27 mouse cellular contexts compared by ENCODE assay signal in the genomic region with DNA sequence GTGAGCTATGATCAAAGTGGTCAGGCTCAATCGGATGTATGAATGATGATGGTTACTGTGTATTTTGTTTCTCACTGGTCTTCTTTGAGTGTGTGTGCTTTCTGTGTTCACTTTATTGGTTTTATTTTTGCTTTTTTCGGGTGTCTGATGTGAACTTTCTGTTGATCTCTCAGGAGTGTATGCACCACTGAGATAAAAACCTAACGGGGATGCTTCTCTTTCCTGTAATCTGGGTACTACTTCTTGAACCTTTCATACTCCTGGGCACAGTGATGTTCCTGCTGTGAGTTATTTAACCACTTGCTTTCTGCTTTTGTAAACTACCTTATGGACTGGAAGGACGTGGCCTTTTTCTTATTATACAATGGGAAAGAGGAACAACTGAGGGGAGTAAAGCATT.
DNase-seq lines count a peak whose midpoint lies in the region; ATAC-seq and TF ChIP-seq lines count a peak whose summit lies in the region.
"Had no signal": no experiment of that assay in that cellular context is flagged by ENCODE, and none has a peak within 500 bp of the region (broad histone marks: within the 10 kb centered on the region; RNA-seq: fewer than 3 reads in every experiment).

No protein-coding gene starts in this region.

- TF ChIP-seq CTCF in liver, postnatal 0 days (IDR thresholded peaks at IDR 0.05; ENCODE audit: low read depth), result no peak

- 41% methylated on average over 4 of the region's 4 CpGs for WGBS in liver, embryonic 12.5 days (ENCODE audit: insufficient replicate concordance)
- 44% methylated on average over 4 of the region's 4 CpGs for WGBS in liver, embryonic 15.5 days (ENCODE audit: insufficient replicate concordance)
- whole genome bisulfite sequencing in liver, postnatal 0 days (ENCODE audit: insufficient replicate concordance), result 59% methylated on average over 4 of the region's 4 CpGs
- WGBS in forebrain, embryonic 16.5 days, result 61% methylated on average over 4 of the region's 4 CpGs

- H3K27ac ChIP-seq in liver, embryonic 12.5 days, result no peak overlapping the region
- no peak overlapping the region for H3K27ac ChIP-seq in liver, embryonic 15.5 days (replicated peaks)
- H3K27ac ChIP-seq in liver, postnatal 0 days (ENCODE audit: low read depth), result no peak overlapping the region
- no peak overlapping the region for H3K27ac ChIP-seq in forebrain, embryonic 16.5 days (ENCODE audit: low read length)
- H3K27ac ChIP-seq: embryonic facial prominence, embryonic 13.5 days; embryonic facial prominence, embryonic 15.5 days; forebrain, embryonic 13.5 days; forebrain, embryonic 15.5 days had no signal

- 0 out of 2 replicates have a peak, but pooled peaks cover 12% of the 10 kb centered on the region for H3K4me1 ChIP-seq in liver, embryonic 12.5 days
- 0 out of 2 replicates have a peak, but pooled peaks cover 10% of the 10 kb centered on the region for H3K4me1 ChIP-seq in liver, embryonic 15.5 days (replicated peaks)
- H3K4me1 ChIP-seq in liver, postnatal 0 days (ENCODE audit: insufficient read depth), result no peaks in the 10 kb centered on the region
- no peaks in the 10 kb centered on the region for H3K4me1 ChIP-seq in forebrain, embryonic 16.5 days (replicated peaks; ENCODE audit: control insufficient read depth, insufficient read depth, low read length)
- H3K4me1 ChIP-seq: embryonic facial prominence, embryonic 13.5 days; embryonic facial prominence, embryonic 15.5 days; forebrain, embryonic 13.5 days; forebrain, embryonic 15.5 days had no signal

- H3K4me2 ChIP-seq in liver, embryonic 12.5 days, result no peak overlapping the region
- no peak overlapping the region for H3K4me2 ChIP-seq in liver, embryonic 15.5 days
- H3K4me2 ChIP-seq in liver, postnatal 0 days (ENCODE audit: low read depth, low read length), result no peak overlapping the region
- H3K4me2 ChIP-seq in forebrain, embryonic 16.5 days (ENCODE audit: low read length), result no peak overlapping the region
- H3K4me2 ChIP-seq: embryonic facial prominence, embryonic 13.5 days; embryonic facial prominence, embryonic 15.5 days; forebrain, embryonic 13.5 days; forebrain, embryonic 15.5 days had no signal

- no peak overlapping the region for H3K9ac ChIP-seq in liver, embryonic 12.5 days
- no peak overlapping the region for H3K9ac ChIP-seq in liver, embryonic 15.5 days
- H3K9ac ChIP-seq in liver, postnatal 0 days (replicated peaks), result no peak overlapping the region
- no peak overlapping the region for H3K9ac ChIP-seq in forebrain, embryonic 16.5 days (replicated peaks; ENCODE audit: low read depth, low read length)
- H3K9ac ChIP-seq: embryonic facial prominence, embryonic 13.5 days; embryonic facial prominence, embryonic 15.5 days; forebrain, embryonic 13.5 days; forebrain, embryonic 15.5 days had no signal

- H3K9me3 ChIP-seq in liver, embryonic 12.5 days (replicated peaks), result no peaks in the 10 kb centered on the region
- H3K9me3 ChIP-seq in liver, embryonic 15.5 days (replicated peaks), result no peaks in the 10 kb centered on the region
- no peaks in the 10 kb centered on the region for H3K9me3 ChIP-seq in liver, postnatal 0 days (ENCODE audit: low read length)
- H3K9me3 ChIP-seq in forebrain, embryonic 16.5 days (ENCODE audit: control insufficient read depth, low read length), result no peaks in the 10 kb centered on the region
- H3K9me3 ChIP-seq: embryonic facial prominence, embryonic 13.5 days; embryonic facial prominence, embryonic 15.5 days; forebrain, embryonic 13.5 days; forebrain, embryonic 15.5 days; G1E had no signal

- H3K36me3 ChIP-seq in liver, embryonic 12.5 days, result no peaks in the 10 kb centered on the region
- no peaks in the 10 kb centered on the region for H3K36me3 ChIP-seq in liver, embryonic 15.5 days (replicated peaks)
- no peaks in the 10 kb centered on the region for H3K36me3 ChIP-seq in liver, postnatal 0 days (replicated peaks; ENCODE audit: insufficient read depth, low read length)
- no peaks in the 10 kb centered on the region for H3K36me3 ChIP-seq in forebrain, embryonic 16.5 days (ENCODE audit: control insufficient read depth, insufficient read depth)
- H3K36me3 ChIP-seq: embryonic facial prominence, embryonic 13.5 days; embryonic facial prominence, embryonic 15.5 days; forebrain, embryonic 15.5 days; G1E had no signal

- DNase-seq in liver, result no peak
- no peak for DNase-seq in liver, postnatal 0 days
- no peak for DNase-seq in layer of hippocampus, postnatal 25 days (ENCODE audit: extremely low spot score in 1 of 2, low spot score in 1 of 2)
- no peak for DNase-seq in heart, adult 11 months
- DNase-seq: adrenal gland, adult 8-10 months; adrenal gland, postnatal 14 days; B cell, adult 2 months; cerebellum, adult 11 months; cerebellum, adult 18-20 months; cerebellum, adult 8-10 months; cerebellum, adult 9-11 months; cerebellum, postnatal 14 days; cerebellum, postnatal 36 days; embryo, embryonic 11 days had no signal

- H3K4me3 ChIP-seq in liver, embryonic 12.5 days, result no peak overlapping the region
- no peak overlapping the region for H3K4me3 ChIP-seq in liver, embryonic 15.5 days (replicated peaks)
- H3K4me3 ChIP-seq in liver, postnatal 0 days (ENCODE audit: low read depth, low read length), result no peak overlapping the region
- no peak overlapping the region for H3K4me3 ChIP-seq in forebrain, embryonic 16.5 days (replicated peaks; ENCODE audit: low read length)
- H3K4me3 ChIP-seq: embryonic facial prominence, embryonic 13.5 days; embryonic facial prominence, embryonic 15.5 days; forebrain, embryonic 13.5 days; forebrain, embryonic 15.5 days had no signal

- TF ChIP-seq EP300 in liver, postnatal 0 days (IDR thresholded peaks at IDR 0.05; ENCODE audit: low read depth), result peak; percentile 53; the same call in 1 of the 2 replicates

- 0 out of 2 replicates have a peak, but pooled peaks cover 4% of the 10 kb centered on the region for H3K27me3 ChIP-seq in liver, embryonic 12.5 days (replicated peaks)
- H3K27me3 ChIP-seq in liver, embryonic 15.5 days, result no peaks in the 10 kb centered on the region
- H3K27me3 ChIP-seq in liver, postnatal 0 days (ENCODE audit: insufficient read depth, low read length), result no peaks in the 10 kb centered on the region
- no peaks in the 10 kb centered on the region for H3K27me3 ChIP-seq in forebrain, embryonic 16.5 days (replicated peaks; ENCODE audit: control insufficient read depth, insufficient read depth, low read length)
- H3K27me3 ChIP-seq: CH12.LX; embryonic facial prominence, embryonic 13.5 days; forebrain, embryonic 13.5 days; forebrain, embryonic 15.5 days had no signal

- peak; percentile 73; the same call in 1 of the 2 replicates for ATAC-seq in liver, embryonic 12.5 days
- peak; percentile 80 for ATAC-seq in erythroblast, adult 5-6 weeks (replicated peaks; ENCODE audit: low FRiP score, poor library complexity, severe bottlenecking)
- peak; percentile 74 for ATAC-seq in liver, embryonic 15.5 days (ENCODE audit: insufficient read depth)
- peak; percentile 79 for ATAC-seq in liver, postnatal 0 days
- ATAC-seq in forebrain, embryonic 16.5 days, result no peak
- ATAC-seq: activated CD4-positive, CD25-positive, alpha-beta regulatory T cell, adult 4 months; CD4-positive, CD25-positive, alpha-beta regulatory T cell, adult 4 months; forebrain, embryonic 13.5 days; forebrain, embryonic 15.5 days; Patski had no signal
